Mouse (Mus musculus) heart, postnatal 4 days (tissue): ENCODE results near the gene Mdm2. TPM values are rescaled to one million over a fixed set of nuclear protein-coding genes. Genes with fewer than 3 reads are reported as not detected.
"Not testable (repeated sequence)": the region's sequence is repeated elsewhere in the genome, so short reads cannot be mapped to it uniquely, and the experiment has no call there.

Experiments used
- DNase-seq: peaks from one replicate; pipeline ENCODE4 v3.0.0; 2021
- total RNA-seq, 2 experiments: library from RNA; stranded (reverse); gene quantifications; 2 replicates each; pipeline ENCODE4 v1.2.3; 2021

The Mdm2 gene
- total RNA-seq, 2 experiments from 2014 or later, result 48.4 to 50.8 TPM

- no peak for DNase-seq
Measured at GRCm38 (mm10) chr10:117712191-117712754, 1.7 kb upstream of the Mdm2 start.

- no peak for DNase-seq
Measured at GRCm38 (mm10) chr10:117711408-117711807, 850 bp upstream of the Mdm2 start.

- peak; percentile 84 for DNase-seq
Measured at GRCm38 (mm10) chr10:117709930-117710603, 491 bp downstream of the Mdm2 start.

- DNase-seq, result no peak
Measured at GRCm38 (mm10) chr10:117709326-117709830, 1.2 kb downstream of the Mdm2 start.

- DNase-seq, result no peak
Measured at GRCm38 (mm10) chr10:117708856-117709255, 1.7 kb downstream of the Mdm2 start.

GRCm38 (mm10) chr10:117708376-117708775, 2.2 kb downstream of the Mdm2 start:
- DNase-seq, result no peak

- DNase-seq, result no peak
Measured at GRCm38 (mm10) chr10:117707114-117707838, 3.3 kb downstream of the Mdm2 start.

- DNase-seq, result no peak
Measured at GRCm38 (mm10) chr10:117706440-117706839, 4.1 kb downstream of the Mdm2 start.

- no peak for DNase-seq
Measured at GRCm38 (mm10) chr10:117705806-117706205, 4.8 kb downstream of the Mdm2 start.

- DNase-seq, result no peak
Measured at GRCm38 (mm10) chr10:117704964-117705335, 5.6 kb downstream of the Mdm2 start.

GRCm38 (mm10) chr10:117704314-117704963, 6.1 kb downstream of the Mdm2 start:
- DNase-seq, result not testable (repeated sequence)

- DNase-seq, result no peak
Measured at GRCm38 (mm10) chr10:117703506-117703905, 7.1 kb downstream of the Mdm2 start.

GRCm38 (mm10) chr10:117702024-117702833, 8.3 kb downstream of the Mdm2 start:
- no peak for DNase-seq

- no peak for DNase-seq
Measured at GRCm38 (mm10) chr10:117701034-117701829, 9.3 kb downstream of the Mdm2 start.

- DNase-seq, result no peak
Measured at GRCm38 (mm10) chr10:117700450-117700849, 10.1 kb downstream of the Mdm2 start.

GRCm38 (mm10) chr10:117699914-117700313, 10.6 kb downstream of the Mdm2 start:
- DNase-seq, result no peak

- no peak for DNase-seq
Measured at GRCm38 (mm10) chr10:117698313-117699138, 12.0 kb downstream of the Mdm2 start.

GRCm38 (mm10) chr10:117697561-117698115, 12.9 kb downstream of the Mdm2 start:
- DNase-seq, result no peak

GRCm38 (mm10) chr10:117696827-117697560, 13.6 kb downstream of the Mdm2 start:
- no peak for DNase-seq
